Mouse (Mus musculus) myocyte (in vitro differentiated cells): ENCODE measurements around the gene Rpl29. TPM values are rescaled to one million over a fixed set of nuclear protein-coding genes. Genes with fewer than 3 reads are reported as not detected.
A peak's percentile ranks its signal among the peaks of the same experiment; 100 is the strongest.

Source experiments
- H3K27me3 ChIP-seq: one replicate; pipeline ENCODE4 v1.6.1; 2011; ENCODE audit not compliant: control insufficient read depth, insufficient read depth, insufficient read length
- H3K36me3 ChIP-seq: one replicate; pipeline ENCODE4 v1.6.1; 2011; ENCODE audit not compliant: control insufficient read depth, insufficient read depth
- H3K4me2 ChIP-seq: one replicate; pipeline ENCODE4 v1.6.1; 2011; ENCODE audit warnings: low read depth, control low read depth
- H3K4me3 ChIP-seq: one replicate; pipeline ENCODE4 v1.5.1; 2011; ENCODE audit warnings: mild to moderate bottlenecking, control low read depth, moderate library complexity
- H3K79me2 ChIP-seq: one replicate; pipeline ENCODE4 v1.6.1; 2011; ENCODE audit not compliant: control insufficient read depth, insufficient read depth
- H3ac ChIP-seq: one replicate; pipeline ENCODE4 v1.6.1; 2011; ENCODE audit not compliant: control insufficient read depth, insufficient read length
- CEBPB ChIP-seq: IDR thresholded peaks from 2 replicates; pipeline ENCODE4 v1.6.1; 2011; ENCODE audit warnings: mild to moderate bottlenecking, moderate library complexity; ENCODE audit not compliant: poor library complexity, insufficient read depth, severe bottlenecking
- E2F4 ChIP-seq: IDR thresholded peaks from one replicate; pipeline ENCODE4 v1.6.1; 2011; ENCODE audit warnings: mild to moderate bottlenecking, control low read depth, moderate library complexity; ENCODE audit not compliant: insufficient read depth
- MAX ChIP-seq: IDR thresholded peaks from one replicate; pipeline ENCODE4 v1.6.1; 2011; ENCODE audit warnings: low read depth, mild to moderate bottlenecking, control low read depth
- MYOD1 ChIP-seq, 3 experiments: IDR thresholded peaks; one replicate each; pipeline ENCODE4 v1.6.1; 2011; ENCODE audit warnings: control low read depth in 2 of 3, low read depth in 2 of 3, mild to moderate bottlenecking in 2 of 3, moderate library complexity in 1 of 3; ENCODE audit not compliant: insufficient read length in 2 of 3, control insufficient read depth in 1 of 3
- MYOG ChIP-seq, 3 experiments: IDR thresholded peaks; one replicate each; pipeline ENCODE4 v1.6.1; 2011; ENCODE audit warnings: control low read depth in 2 of 3, low read depth in 2 of 3, mild to moderate bottlenecking in 2 of 3; ENCODE audit not compliant: insufficient read length in 2 of 3, control insufficient read depth in 1 of 3, insufficient read depth in 1 of 3
- POLR2A ChIP-seq: IDR thresholded peaks from one replicate; pipeline ENCODE4 v1.6.1; 2011; ENCODE audit warnings: low read depth, mild to moderate bottlenecking, control low read depth, moderate library complexity; ENCODE audit not compliant: insufficient read length
- POLR2AphosphoS2 ChIP-seq: IDR thresholded peaks from one replicate; pipeline ENCODE4 v1.6.1; 2011; ENCODE audit warnings: low read depth, control low read depth; ENCODE audit not compliant: insufficient read length
- REST ChIP-seq: IDR thresholded peaks from one replicate; pipeline ENCODE4 v1.6.1; 2011; ENCODE audit warnings: mild to moderate bottlenecking, control low read depth, moderate library complexity; ENCODE audit not compliant: insufficient read depth, insufficient read length
- SRF ChIP-seq: IDR thresholded peaks from one replicate; pipeline ENCODE4 v1.6.1; 2011; ENCODE audit warnings: low read depth; ENCODE audit not compliant: control insufficient read depth, insufficient read length
- TCF12 ChIP-seq: IDR thresholded peaks from one replicate; pipeline ENCODE4 v1.6.1; 2011; ENCODE audit warnings: mild to moderate bottlenecking, control low read depth; ENCODE audit not compliant: poor library complexity, insufficient read depth, severe bottlenecking
- TCF3 ChIP-seq: IDR thresholded peaks from one replicate; pipeline ENCODE4 v1.6.1; 2011; ENCODE audit warnings: low read depth, control low read depth; ENCODE audit not compliant: insufficient read length
- USF1 ChIP-seq: IDR thresholded peaks from one replicate; pipeline ENCODE4 v1.6.1; 2011; ENCODE audit warnings: low read depth, mild to moderate bottlenecking, control low read depth, moderate library complexity
- polyA plus RNA-seq: library from polyadenylated mRNA; unstranded; fragments of >200 nt; fragmentation: generic; extraction: Trizol; gene quantifications from one replicate; pipeline ENCODE4 v1.2.1, GENCODE M21; 2012; ENCODE audit warnings: missing spikeins

Rpl29 gene
- polyA plus RNA-seq, 1 experiment = 45.1 TPM

- H3K79me2 ChIP-seq = peaks cover 8% of the 10 kb centered on the region
- H3K4me2 ChIP-seq = peak within 1 kb of the TSS; percentile 98
- peaks cover 5% of the 10 kb centered on the region for H3K36me3 ChIP-seq
- H3K27me3 ChIP-seq = no peaks in the 10 kb centered on the region
- H3ac ChIP-seq = peak within 1 kb of the TSS; percentile 19
- peak within 1 kb of the TSS; percentile 54 for H3K4me3 ChIP-seq
- TF ChIP-seq USF1 = no peak
- no peak for TF ChIP-seq POLR2AphosphoS2
- no peak for TF ChIP-seq SRF
- TF ChIP-seq E2F4 = no peak
- no peak for TF ChIP-seq TCF3
- TF ChIP-seq CEBPB = no peak
- no peak for TF ChIP-seq MYOG (IDR thresholded peaks at IDR 0.05; ENCODE audit: control insufficient read depth in 1 of 3, insufficient read depth in 1 of 3, insufficient read length in 2 of 3, low read depth in 2 of 3)
- no peak for TF ChIP-seq REST
- no peak for TF ChIP-seq POLR2A
- TF ChIP-seq TCF12 = no peak
- TF ChIP-seq MYOD1 (IDR thresholded peaks at IDR 0.05; ENCODE audit: control insufficient read depth in 1 of 3, insufficient read length in 2 of 3, low read depth in 2 of 3) = no peak
- TF ChIP-seq MAX = no peak
Observed at GRCm38 (mm10) chr9:106475663-106476001, 46.4 kb downstream of the Rpl29 start, which contains the start of gene Rrp9. Rrp9 (plus strand) TSS chr9:106475963.

GRCm38 (mm10) chr9:106476002-106476923, 47.0 kb downstream of the Rpl29 start:
- peak overlapping the region; percentile 54 for H3K4me3 ChIP-seq
- TF ChIP-seq USF1 (peak; percentile 97), REST (no peak), POLR2AphosphoS2 (peak; percentile 15), TCF12 (no peak), POLR2A (peak; percentile 37), MYOG (IDR thresholded peaks at IDR 0.05; ENCODE audit: control insufficient read depth in 1 of 3, insufficient read depth in 1 of 3, insufficient read length in 2 of 3, low read depth in 2 of 3) (no peak)
- peaks cover 5% of the 10 kb centered on the region for H3K36me3 ChIP-seq

GRCm38 (mm10) chr9:106476924-106477484, 47.8 kb downstream of the Rpl29 start, which contains the start of gene Parp3:
Parp3 (minus strand) TSS chr9:106476949.
- H3K79me2 ChIP-seq = peaks cover 8% of the 10 kb centered on the region
- peak within 1 kb of the TSS; percentile 54 for H3K4me3 ChIP-seq
- H3ac ChIP-seq = peak within 1 kb of the TSS; percentile 36
- H3K27me3 ChIP-seq = no peaks in the 10 kb centered on the region
- H3K4me2 ChIP-seq = peak within 1 kb of the TSS; percentile 98
- TF ChIP-seq E2F4 = no peak
- peak; percentile 63 for TF ChIP-seq POLR2A
- no peak for TF ChIP-seq TCF3
- peak; percentile 52 for TF ChIP-seq MAX
- TF ChIP-seq REST = no peak
- TF ChIP-seq POLR2AphosphoS2 = peak; percentile 24
- TF ChIP-seq TCF12 = no peak
- TF ChIP-seq MYOD1 (IDR thresholded peaks at IDR 0.05; ENCODE audit: control insufficient read depth in 1 of 3, insufficient read length in 2 of 3, low read depth in 2 of 3) = no peak
- no peak for TF ChIP-seq CEBPB
- no peak for TF ChIP-seq USF1
- TF ChIP-seq SRF = no peak
- no peak for TF ChIP-seq MYOG (IDR thresholded peaks at IDR 0.05; ENCODE audit: control insufficient read depth in 1 of 3, insufficient read depth in 1 of 3, insufficient read length in 2 of 3, low read depth in 2 of 3)
- H3K36me3 ChIP-seq = peaks cover 5% of the 10 kb centered on the region

More at GRCm38 (mm10) chr9:106476002-106476923, 47.0 kb downstream of the Rpl29 start:
- H3K79me2 ChIP-seq = peaks cover 8% of the 10 kb centered on the region
- peak overlapping the region; percentile 98 for H3K4me2 ChIP-seq
- H3ac ChIP-seq = peak overlapping the region; percentile 19
- H3K27me3 ChIP-seq = no peaks in the 10 kb centered on the region

GRCm38 (mm10) chr9:106477649-106478048, 48.4 kb downstream of the Rpl29 start:
- peak overlapping the region; percentile 36 for H3ac ChIP-seq
- peak overlapping the region; percentile 84 for H3K4me2 ChIP-seq
- peaks cover 8% of the 10 kb centered on the region for H3K79me2 ChIP-seq
- no peaks in the 10 kb centered on the region for H3K27me3 ChIP-seq
- no peak for TF ChIP-seq MYOG (IDR thresholded peaks at IDR 0.05; ENCODE audit: control insufficient read depth in 1 of 3, insufficient read depth in 1 of 3, insufficient read length in 2 of 3, low read depth in 2 of 3)
- no peak for TF ChIP-seq MYOD1 (IDR thresholded peaks at IDR 0.05; ENCODE audit: control insufficient read depth in 1 of 3, insufficient read length in 2 of 3, low read depth in 2 of 3)
- no peak for TF ChIP-seq USF1
- no peak for TF ChIP-seq TCF12
- no peak for TF ChIP-seq MAX
- TF ChIP-seq REST = no peak
- TF ChIP-seq POLR2AphosphoS2 = no peak
- no peak for TF ChIP-seq E2F4
- no peak for TF ChIP-seq SRF
- TF ChIP-seq TCF3 = no peak
- TF ChIP-seq CEBPB = no peak
- no peak for TF ChIP-seq POLR2A
- H3K4me3 ChIP-seq = peak overlapping the region; percentile 54
- H3K36me3 ChIP-seq = peaks cover 5% of the 10 kb centered on the region
